Mouse (Mus musculus): Measurements from ENCODE around the gene Ppie.
"Not testable (repeated sequence)": the region's sequence is repeated elsewhere in the genome, so short reads cannot be mapped to it uniquely, and the experiment has no call there.

Ppie gene

GRCm38 (mm10) chr4:123121286-123121685 lies 18.5 kb downstream of the Ppie start:
- in situ Hi-C loops (cut with MboI; ENCODE audit: low pct_unique_long_range_greater_than_20kb in 1 of 2, low sequenced_read_pairs in 2 of 2, unreplicated experiment in 1 of 2), result no loop called here

- in situ Hi-C loops (cut with MboI; ENCODE audit: low pct_unique_long_range_greater_than_20kb in 1 of 2, low sequenced_read_pairs in 2 of 2, unreplicated experiment in 1 of 2), result not testable (repeated sequence)
Measured at GRCm38 (mm10) chr4:123116640-123117039, 23.1 kb downstream of the Ppie start.

GRCm38 (mm10) chr4:123116011-123116410 lies 23.7 kb downstream of the Ppie start, which contains the start of gene Oxct2b:
Gene Oxct2b, plus strand, starts transcription at chr4:123116266.
- in situ Hi-C loops (cut with MboI; ENCODE audit: low pct_unique_long_range_greater_than_20kb in 1 of 2, low sequenced_read_pairs in 2 of 2, unreplicated experiment in 1 of 2), result no loop called here

- in situ Hi-C loops (cut with MboI; ENCODE audit: low pct_unique_long_range_greater_than_20kb in 1 of 2, low sequenced_read_pairs in 2 of 2, unreplicated experiment in 1 of 2), result not testable (repeated sequence)
Measured at GRCm38 (mm10) chr4:123114651-123115050, 25.1 kb downstream of the Ppie start.

- in situ Hi-C loops (cut with MboI; ENCODE audit: low pct_unique_long_range_greater_than_20kb in 1 of 2, low sequenced_read_pairs in 2 of 2, unreplicated experiment in 1 of 2), result no loop called here
Measured at GRCm38 (mm10) chr4:123112216-123112764, 27.5 kb downstream of the Ppie start.

- in situ Hi-C loops (cut with MboI; ENCODE audit: low pct_unique_long_range_greater_than_20kb in 1 of 2, low sequenced_read_pairs in 2 of 2, unreplicated experiment in 1 of 2), result not testable (repeated sequence)
Measured at GRCm38 (mm10) chr4:123111275-123111983, 28.3 kb downstream of the Ppie start.

- in situ Hi-C loops (cut with MboI; ENCODE audit: low pct_unique_long_range_greater_than_20kb in 1 of 2, low sequenced_read_pairs in 2 of 2, unreplicated experiment in 1 of 2), result no loop called here
Measured at GRCm38 (mm10) chr4:123110751-123111150, 29.0 kb downstream of the Ppie start.

GRCm38 (mm10) chr4:123108056-123108455 lies 31.7 kb downstream of the Ppie start:
- in situ Hi-C loops (cut with MboI; ENCODE audit: low pct_unique_long_range_greater_than_20kb in 1 of 2, low sequenced_read_pairs in 2 of 2, unreplicated experiment in 1 of 2), result no loop called here

- in situ Hi-C loops (cut with MboI; ENCODE audit: low pct_unique_long_range_greater_than_20kb in 1 of 2, low sequenced_read_pairs in 2 of 2, unreplicated experiment in 1 of 2), result no loop called here
Measured at GRCm38 (mm10) chr4:123106864-123107263, 32.9 kb downstream of the Ppie start.

- in situ Hi-C loops (cut with MboI; ENCODE audit: low pct_unique_long_range_greater_than_20kb in 1 of 2, low sequenced_read_pairs in 2 of 2, unreplicated experiment in 1 of 2), result not testable (repeated sequence)
Measured at GRCm38 (mm10) chr4:123105929-123106328, 33.8 kb downstream of the Ppie start.

- in situ Hi-C loops (cut with MboI; ENCODE audit: low pct_unique_long_range_greater_than_20kb in 1 of 2, low sequenced_read_pairs in 2 of 2, unreplicated experiment in 1 of 2), result no loop called here
Measured at GRCm38 (mm10) chr4:123105451-123105790, 34.3 kb downstream of the Ppie start.

GRCm38 (mm10) chr4:123104651-123105450 lies 34.9 kb downstream of the Ppie start, which contains the start of gene Bmp8b:
Gene Bmp8b, plus strand, starts transcription at chr4:123105165.
- in situ Hi-C loops (cut with MboI; ENCODE audit: low pct_unique_long_range_greater_than_20kb in 1 of 2, low sequenced_read_pairs in 2 of 2, unreplicated experiment in 1 of 2), result no loop called here

- in situ Hi-C loops (cut with MboI; ENCODE audit: low pct_unique_long_range_greater_than_20kb in 1 of 2, low sequenced_read_pairs in 2 of 2, unreplicated experiment in 1 of 2), result no loop called here
Measured at GRCm38 (mm10) chr4:123093869-123094268, 45.9 kb downstream of the Ppie start.

- in situ Hi-C loops (cut with MboI; ENCODE audit: low pct_unique_long_range_greater_than_20kb in 1 of 2, low sequenced_read_pairs in 2 of 2, unreplicated experiment in 1 of 2), result no loop called here
Measured at GRCm38 (mm10) chr4:123093064-123093776, 46.5 kb downstream of the Ppie start.

GRCm38 (mm10) chr4:123092621-123093020 lies 47.1 kb downstream of the Ppie start:
- in situ Hi-C loops (cut with MboI; ENCODE audit: low pct_unique_long_range_greater_than_20kb in 1 of 2, low sequenced_read_pairs in 2 of 2, unreplicated experiment in 1 of 2), result no loop called here

- in situ Hi-C loops (cut with MboI; ENCODE audit: low pct_unique_long_range_greater_than_20kb in 1 of 2, low sequenced_read_pairs in 2 of 2, unreplicated experiment in 1 of 2), result loop anchor here (10.0 kb wide), 1 partner anchor 172 kb away; no protein-coding TSS in a partner anchor
Measured at GRCm38 (mm10) chr4:123086381-123086780, 53.4 kb downstream of the Ppie start.

GRCm38 (mm10) chr4:123085290-123085689 lies 54.5 kb downstream of the Ppie start:
- in situ Hi-C loops (cut with MboI; ENCODE audit: low pct_unique_long_range_greater_than_20kb in 1 of 2, low sequenced_read_pairs in 2 of 2, unreplicated experiment in 1 of 2), result loop anchor here (10.0 kb wide), 1 partner anchor 170 kb away; no protein-coding TSS in a partner anchor

GRCm38 (mm10) chr4:123083323-123083902 lies 56.3 kb downstream of the Ppie start:
- in situ Hi-C loops (cut with MboI; ENCODE audit: low pct_unique_long_range_greater_than_20kb in 1 of 2, low sequenced_read_pairs in 2 of 2, unreplicated experiment in 1 of 2), result loop anchor here (5.0 to 10.0 kb wide), 3 partner anchors 86 to 169 kb away; partner anchors contain the start of gene Mycl (in 1 of the 2)

Measured in mouse embryonic stem cell (cell line).